Mouse (Mus musculus): Measurements from ENCODE around the gene Mipol1. TPM values are rescaled to one million over a fixed set of nuclear protein-coding genes. Genes with fewer than 3 reads are reported as not detected.
"Not testable (repeated sequence)": the region's sequence is repeated elsewhere in the genome, so short reads cannot be mapped to it uniquely, and the experiment has no call there.

Gene Mipol1
- total RNA-seq, 2 experiments from 2014 or later: 4.5 to 4.9 TPM

GRCm38 (mm10) chr12:57402360-57402759, 172.1 kb downstream of the Mipol1 start:
- no peak for DNase-seq
- intact Hi-C loops (cut with DNase I): no loop called here

GRCm38 (mm10) chr12:57409976-57410375, 179.7 kb downstream of the Mipol1 start:
- intact Hi-C loops (cut with DNase I): no loop called here
- DNase-seq: no peak

- intact Hi-C loops (cut with DNase I): no loop called here
Observed at GRCm38 (mm10) chr12:57413833-57414232, 183.6 kb downstream of the Mipol1 start.

GRCm38 (mm10) chr12:57424902-57425301, 194.7 kb downstream of the Mipol1 start:
- intact Hi-C loops (cut with DNase I): no loop called here
- DNase-seq: no peak

More at GRCm38 (mm10) chr12:57413833-57414232, 183.6 kb downstream of the Mipol1 start:
- no peak for DNase-seq

GRCm38 (mm10) chr12:57428243-57428642, 198.0 kb downstream of the Mipol1 start:
- intact Hi-C loops (cut with DNase I): no loop called here

GRCm38 (mm10) chr12:57428767-57429166, 198.5 kb downstream of the Mipol1 start:
- DNase-seq: no peak
- intact Hi-C loops (cut with DNase I): no loop called here

More at GRCm38 (mm10) chr12:57428243-57428642, 198.0 kb downstream of the Mipol1 start:
- no peak for DNase-seq

GRCm38 (mm10) chr12:57436939-57437659, 206.9 kb downstream of the Mipol1 start:
- intact Hi-C loops (cut with DNase I): not testable (repeated sequence)

GRCm38 (mm10) chr12:57444281-57444903, 214.2 kb downstream of the Mipol1 start:
- no peak for DNase-seq
- intact Hi-C loops (cut with DNase I): no loop called here

More at GRCm38 (mm10) chr12:57436939-57437659, 206.9 kb downstream of the Mipol1 start:
- DNase-seq: not testable (repeated sequence)

GRCm38 (mm10) chr12:57447331-57447730, 217.1 kb downstream of the Mipol1 start:
- DNase-seq: no peak
- intact Hi-C loops (cut with DNase I): no loop called here

- intact Hi-C loops (cut with DNase I): no loop called here
- DNase-seq: no peak
Observed at GRCm38 (mm10) chr12:57449299-57449698, 219.1 kb downstream of the Mipol1 start.

GRCm38 (mm10) chr12:57450017-57450583, 219.9 kb downstream of the Mipol1 start:
- no peak for DNase-seq
- intact Hi-C loops (cut with DNase I): no loop called here

- intact Hi-C loops (cut with DNase I): no loop called here
- no peak for DNase-seq
Observed at GRCm38 (mm10) chr12:57456911-57457310, 226.7 kb downstream of the Mipol1 start.

- no peak for DNase-seq
- intact Hi-C loops (cut with DNase I): no loop called here
Observed at GRCm38 (mm10) chr12:57457339-57457738, 227.1 kb downstream of the Mipol1 start.

GRCm38 (mm10) chr12:57464520-57465334, 234.5 kb downstream of the Mipol1 start:
- DNase-seq: peak in 1 of 2 experiments; percentile 1
- intact Hi-C loops (cut with DNase I): no loop called here

- DNase-seq: no peak
- intact Hi-C loops (cut with DNase I): no loop called here
Observed at GRCm38 (mm10) chr12:57471786-57472185, 241.6 kb downstream of the Mipol1 start.

GRCm38 (mm10) chr12:57476876-57477275, 246.6 kb downstream of the Mipol1 start:
- intact Hi-C loops (cut with DNase I): no loop called here
- DNase-seq: no peak

GRCm38 (mm10) chr12:57481823-57482222, 251.6 kb downstream of the Mipol1 start:
- no peak for DNase-seq
- intact Hi-C loops (cut with DNase I): no loop called here

- intact Hi-C loops (cut with DNase I): no loop called here
- no peak for DNase-seq
Observed at GRCm38 (mm10) chr12:57496347-57497119, 266.3 kb downstream of the Mipol1 start.

GRCm38 (mm10) chr12:57500246-57500645, 270.0 kb downstream of the Mipol1 start:
- intact Hi-C loops (cut with DNase I): no loop called here
- no peak for DNase-seq

GRCm38 (mm10) chr12:57505329-57505728, 275.1 kb downstream of the Mipol1 start:
- DNase-seq: no peak
- intact Hi-C loops (cut with DNase I): no loop called here

Data from heart, postnatal 36 days (tissue).